Mouse (Mus musculus) forebrain, embryonic 16.5 days (tissue): ENCODE measurements around the gene Padi3. TPM values are rescaled to one million over a fixed set of nuclear protein-coding genes. Genes with fewer than 3 reads are reported as not detected.
A peak's percentile ranks its signal among the peaks of the same experiment; 100 is the strongest.

Source experiments
- ATAC-seq: fragments of 200-750 bp; cut with Nextera tagmentation; 2 replicates; pipeline ENCODE4 v1.8.0; 2017; ENCODE audit warnings: mild to moderate bottlenecking, moderate library complexity
- H3K27ac ChIP-seq: fragments of 300-500 bp; sonication (generic); 2 replicates; pipeline ENCODE4 v1.5.1; 2014; ENCODE audit warnings: low read length, control low read depth
- H3K27me3 ChIP-seq: fragments of 300-500 bp; sonication (generic); replicated peaks from 2 replicates; pipeline ENCODE4 v1.6.1; 2014; ENCODE audit warnings: low read length; ENCODE audit not compliant: control insufficient read depth, insufficient read depth
- H3K36me3 ChIP-seq: fragments of 300-500 bp; sonication (generic); 2 replicates; pipeline ENCODE4 v1.6.1; 2014; ENCODE audit not compliant: control insufficient read depth, insufficient read depth
- H3K4me1 ChIP-seq: fragments of 300-500 bp; sonication (generic); replicated peaks from 2 replicates; pipeline ENCODE4 v1.6.1; 2014; ENCODE audit warnings: low read length; ENCODE audit not compliant: control insufficient read depth, insufficient read depth
- H3K4me2 ChIP-seq: fragments of 300-500 bp; sonication (generic); 2 replicates; pipeline ENCODE4 v1.6.1; 2014; ENCODE audit warnings: mild to moderate bottlenecking, low read length, control low read depth
- H3K4me3 ChIP-seq: fragments of 300-500 bp; sonication (generic); replicated peaks from 2 replicates; pipeline ENCODE4 v1.5.1; 2014; ENCODE audit warnings: mild to moderate bottlenecking, low read length, control low read depth
- H3K9ac ChIP-seq: fragments of 300-500 bp; sonication (generic); replicated peaks from 2 replicates; pipeline ENCODE4 v1.6.1; 2014; ENCODE audit warnings: low read depth, low read length, control low read depth
- H3K9me3 ChIP-seq: fragments of 300-500 bp; sonication (generic); 2 replicates; pipeline ENCODE4 v1.6.1; 2016; ENCODE audit warnings: low read length; ENCODE audit not compliant: control insufficient read depth
- WGBS: fragments of 180-500 bp; shearing (Covaris S2); extraction: QIAGEN DNeasy Blood & Tissue Kit; methylation state at CpG from one replicate; pipeline ENCODE4 v1.1.7; 2014; 5-methylcytosine and 5-hydroxymethylcytosine counted together
- polyA plus RNA-seq: library from polyadenylated mRNA; unstranded; fragments of >200 nt; fragmentation: Nextera tagmentation; extraction: Ambion mirVana; gene quantifications from 2 replicates; pipeline ENCODE4 v1.2.1, GENCODE M21; 2015

Gene Padi3
- polyA plus RNA-seq, 1 experiment from 2014 or later = not detected

- no peaks in the 10 kb centered on the region for H3K9me3 ChIP-seq
- no peaks in the 10 kb centered on the region for H3K4me1 ChIP-seq
- H3K9ac ChIP-seq = no peak overlapping the region
- ATAC-seq = no peak
- H3K4me2 ChIP-seq = no peak overlapping the region
- H3K36me3 ChIP-seq = no peaks in the 10 kb centered on the region
- H3K4me3 ChIP-seq = no peak overlapping the region
- H3K27ac ChIP-seq = no peak overlapping the region
- H3K27me3 ChIP-seq = no peaks in the 10 kb centered on the region
- 65% methylated on average over 3 of the region's 3 CpGs for WGBS
Observed at GRCm38 (mm10) chr4:140827237-140827636, 16.8 kb upstream of the Padi3 start.

GRCm38 (mm10) chr4:140825942-140826341, 15.5 kb upstream of the Padi3 start:
- H3K4me3 ChIP-seq = no peak overlapping the region
- H3K4me2 ChIP-seq = no peak overlapping the region
- H3K4me1 ChIP-seq = no peaks in the 10 kb centered on the region
- H3K9me3 ChIP-seq = no peaks in the 10 kb centered on the region
- 62% methylated on average over 11 of the region's 11 CpGs for WGBS
- H3K9ac ChIP-seq = no peak overlapping the region
- ATAC-seq = no peak
- H3K27ac ChIP-seq = no peak overlapping the region
- H3K27me3 ChIP-seq = no peaks in the 10 kb centered on the region
- H3K36me3 ChIP-seq = no peaks in the 10 kb centered on the region

GRCm38 (mm10) chr4:140821988-140822387, 11.5 kb upstream of the Padi3 start:
- Histone ChIP-seq H3K9ac (no peak overlapping the region), H3K27me3 (no peaks in the 10 kb centered on the region), H3K36me3 (no peaks in the 10 kb centered on the region), H3K27ac (no peak overlapping the region), H3K4me1 (no peaks in the 10 kb centered on the region), H3K4me3 (no peak overlapping the region), H3K9me3 (no peaks in the 10 kb centered on the region), H3K4me2 (no peak overlapping the region)
- ATAC-seq = no peak
- WGBS = 63% methylated on average over 5 of the region's 5 CpGs

- Histone ChIP-seq H3K9me3 (no peaks in the 10 kb centered on the region), H3K4me2 (no peak overlapping the region), H3K4me3 (no peak overlapping the region), H3K27me3 (0 out of 2 replicates have a peak, but pooled peaks cover 3% of the 10 kb centered on the region), H3K4me1 (peaks cover 6% of the 10 kb centered on the region; the same call in 1 of the 2 replicates), H3K9ac (no peak overlapping the region), H3K27ac (no peak overlapping the region), H3K36me3 (no peaks in the 10 kb centered on the region)
- WGBS = 91% methylated on average over 8 of the region's 8 CpGs
- no peak for ATAC-seq
Observed at GRCm38 (mm10) chr4:140817413-140817812, 7.0 kb upstream of the Padi3 start.

- no peaks in the 10 kb centered on the region for H3K36me3 ChIP-seq
- ATAC-seq = no peak
- H3K9me3 ChIP-seq = no peaks in the 10 kb centered on the region
- no peak overlapping the region for H3K27ac ChIP-seq
- H3K4me2 ChIP-seq = no peak overlapping the region
- H3K27me3 ChIP-seq = 0 out of 2 replicates have a peak, but pooled peaks cover 3% of the 10 kb centered on the region
- H3K4me1 ChIP-seq = peaks cover 6% of the 10 kb centered on the region; the same call in 1 of the 2 replicates
- no peak overlapping the region for H3K9ac ChIP-seq
- WGBS = 63% methylated on average over 10 of the region's 10 CpGs
- H3K4me3 ChIP-seq = no peak overlapping the region
Observed at GRCm38 (mm10) chr4:140815996-140816917, 5.8 kb upstream of the Padi3 start.

GRCm38 (mm10) chr4:140815496-140815895, 5.0 kb upstream of the Padi3 start:
- WGBS = 76% methylated on average over 5 of the region's 5 CpGs
- H3K4me3 ChIP-seq = no peak overlapping the region
- no peaks in the 10 kb centered on the region for H3K9me3 ChIP-seq
- no peaks in the 10 kb centered on the region for H3K36me3 ChIP-seq
- no peak for ATAC-seq
- no peak overlapping the region for H3K9ac ChIP-seq
- no peak overlapping the region for H3K27ac ChIP-seq
- 0 out of 2 replicates have a peak, but pooled peaks cover 3% of the 10 kb centered on the region for H3K27me3 ChIP-seq
- H3K4me2 ChIP-seq = no peak overlapping the region
- H3K4me1 ChIP-seq = peaks cover 6% of the 10 kb centered on the region; the same call in 1 of the 2 replicates

- peak overlapping the region; percentile 20 for H3K4me3 ChIP-seq
- H3K27ac ChIP-seq = no peak overlapping the region
- no peaks in the 10 kb centered on the region for H3K36me3 ChIP-seq
- 0 out of 2 replicates have a peak, but pooled peaks cover 3% of the 10 kb centered on the region for H3K27me3 ChIP-seq
- peaks cover 6% of the 10 kb centered on the region; the same call in 1 of the 2 replicates for H3K4me1 ChIP-seq
- H3K9ac ChIP-seq = no peak overlapping the region
- peak overlapping the region; percentile 37 for H3K4me2 ChIP-seq
- 27% methylated on average over 36 of the region's 36 CpGs for WGBS
- ATAC-seq = no peak
- no peaks in the 10 kb centered on the region for H3K9me3 ChIP-seq
Observed at GRCm38 (mm10) chr4:140814241-140815225, 4.1 kb upstream of the Padi3 start.

- Histone ChIP-seq H3K9ac (no peak overlapping the region), H3K27ac (no peak overlapping the region), H3K27me3 (0 out of 2 replicates have a peak, but pooled peaks cover 3% of the 10 kb centered on the region), H3K36me3 (no peaks in the 10 kb centered on the region), H3K4me1 (peaks cover 6% of the 10 kb centered on the region; the same call in 1 of the 2 replicates), H3K4me2 (no peak overlapping the region; the same call in 1 of the 2 replicates), H3K4me3 (no peak overlapping the region; the same call in 1 of the 2 replicates), H3K9me3 (no peaks in the 10 kb centered on the region)
- ATAC-seq = no peak
- 16% methylated on average over 13 of the region's 13 CpGs for WGBS
Observed at GRCm38 (mm10) chr4:140813358-140814185, 3.1 kb upstream of the Padi3 start.
